Mouse (Mus musculus) brain, embryonic 14.5 days (tissue): Measurements from ENCODE around the gene Bcan. TPM values are rescaled to one million over a fixed set of nuclear protein-coding genes. Genes with fewer than 3 reads are reported as not detected.
A peak's percentile ranks its signal among the peaks of the same experiment; 100 is the strongest.

ENCODE experiments used
- DNase-seq: peaks from one replicate; pipeline ENCODE4 v3.0.0-alpha.2; 2011; ENCODE audit warnings: low read depth
- CTCF ChIP-seq: fragments of 200-500 bp; IDR thresholded peaks from 2 replicates; pipeline ENCODE4 v1.5.1; 2012; ENCODE audit warnings: inconsistent platforms, mild to moderate bottlenecking, moderate library complexity, borderline replicate concordance; ENCODE audit not compliant: insufficient read depth, insufficient read length; ENCODE audit errors: extremely low read depth
- POLR2A ChIP-seq: fragments of 200-500 bp; IDR thresholded peaks from 2 replicates; pipeline ENCODE4 v1.6.1; 2012; ENCODE audit warnings: mild to moderate bottlenecking, inconsistent platforms, borderline replicate concordance; ENCODE audit not compliant: poor library complexity, insufficient read depth, insufficient read length, severe bottlenecking; ENCODE audit errors: extremely low read depth
- polyA plus RNA-seq: library from polyadenylated mRNA; depleted of rRNA; stranded (reverse); fragments of >200 nt; gene quantifications from 2 replicates; pipeline ENCODE4 v1.2.3, GENCODE M21; 2012

Bcan gene
- polyA plus RNA-seq, 1 experiment = 62.0 TPM

DNA sequence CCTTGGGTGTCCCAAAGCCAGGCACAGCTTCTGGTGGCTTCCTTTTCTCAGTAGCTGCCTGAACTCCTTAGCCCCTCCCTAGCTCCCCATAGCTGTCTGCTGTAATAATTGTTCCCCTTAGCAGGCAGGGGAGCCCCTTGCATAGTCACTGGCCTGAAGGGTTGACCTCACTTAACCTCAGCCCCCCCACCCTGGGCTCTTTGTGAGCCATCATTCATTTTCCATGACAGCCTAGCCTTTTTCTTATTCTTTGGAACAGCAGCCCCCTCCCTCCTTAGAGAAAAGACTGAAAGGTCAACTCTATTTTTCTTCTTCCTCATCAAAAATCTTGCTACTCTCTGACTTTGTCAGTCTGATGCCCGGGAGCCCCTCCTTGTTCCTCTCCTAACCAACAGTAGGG is 41.1 kb downstream of the Bcan start:
- no peak for DNase-seq
- TF ChIP-seq CTCF = no peak
- TF ChIP-seq POLR2A = no peak

GRCm38 (mm10) chr3:87958476-87958875 is 41.6 kb downstream of the Bcan start:
- DNase-seq = no peak
- TF ChIP-seq CTCF = no peak
- no peak for TF ChIP-seq POLR2A

DNA sequence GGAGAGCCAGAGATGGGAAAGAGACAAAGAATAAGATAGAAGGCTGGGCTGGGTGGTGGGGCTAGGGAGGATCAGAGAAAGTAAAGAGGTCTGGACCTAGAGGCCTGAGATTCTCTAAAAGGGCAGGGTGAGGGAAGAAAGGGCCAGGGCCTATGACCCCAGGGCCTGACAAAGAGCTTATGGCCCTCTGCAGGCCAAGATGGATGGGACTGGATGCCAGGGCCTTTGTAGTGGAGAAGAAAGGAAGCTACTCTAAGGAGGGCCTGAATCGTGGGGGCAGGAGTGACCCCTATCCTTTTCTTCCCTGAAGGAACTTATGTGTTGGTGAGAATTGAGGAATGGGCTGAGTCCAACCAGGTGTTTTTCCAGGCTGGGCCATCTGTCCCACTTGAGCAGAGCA is 42.0 kb downstream of the Bcan start:
- TF ChIP-seq CTCF (no peak), POLR2A (no peak)
- no peak for DNase-seq

GRCm38 (mm10) chr3:87952440-87952839 is 47.6 kb downstream of the Bcan start:
- peak; percentile 73 for DNase-seq
- TF ChIP-seq CTCF = no peak
- TF ChIP-seq POLR2A = no peak

DNA sequence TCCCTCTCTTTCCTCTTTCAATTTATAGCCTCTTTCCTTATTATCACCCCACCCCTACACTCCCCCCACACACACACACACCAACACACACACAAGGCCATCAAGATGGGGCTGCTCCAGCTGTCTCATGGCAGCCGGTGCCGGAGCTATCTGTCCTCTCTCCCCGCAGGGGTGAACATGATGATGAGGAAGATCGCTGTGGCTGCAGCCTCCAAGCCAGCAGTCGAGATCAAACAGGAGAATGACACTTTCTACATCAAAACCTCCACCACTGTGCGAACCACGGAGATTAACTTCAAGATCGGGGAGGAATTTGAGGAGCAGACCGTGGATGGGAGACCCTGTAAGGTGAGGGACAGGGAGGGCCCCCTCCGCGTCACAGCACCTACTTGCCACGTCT is 48.1 kb downstream of the Bcan start:
- TF ChIP-seq POLR2A (no peak), CTCF (no peak)
- no peak for DNase-seq

GRCm38 (mm10) chr3:87949955-87950515 is 50.0 kb downstream of the Bcan start:
- no peak for DNase-seq
- TF ChIP-seq CTCF (no peak), POLR2A (no peak)

DNA sequence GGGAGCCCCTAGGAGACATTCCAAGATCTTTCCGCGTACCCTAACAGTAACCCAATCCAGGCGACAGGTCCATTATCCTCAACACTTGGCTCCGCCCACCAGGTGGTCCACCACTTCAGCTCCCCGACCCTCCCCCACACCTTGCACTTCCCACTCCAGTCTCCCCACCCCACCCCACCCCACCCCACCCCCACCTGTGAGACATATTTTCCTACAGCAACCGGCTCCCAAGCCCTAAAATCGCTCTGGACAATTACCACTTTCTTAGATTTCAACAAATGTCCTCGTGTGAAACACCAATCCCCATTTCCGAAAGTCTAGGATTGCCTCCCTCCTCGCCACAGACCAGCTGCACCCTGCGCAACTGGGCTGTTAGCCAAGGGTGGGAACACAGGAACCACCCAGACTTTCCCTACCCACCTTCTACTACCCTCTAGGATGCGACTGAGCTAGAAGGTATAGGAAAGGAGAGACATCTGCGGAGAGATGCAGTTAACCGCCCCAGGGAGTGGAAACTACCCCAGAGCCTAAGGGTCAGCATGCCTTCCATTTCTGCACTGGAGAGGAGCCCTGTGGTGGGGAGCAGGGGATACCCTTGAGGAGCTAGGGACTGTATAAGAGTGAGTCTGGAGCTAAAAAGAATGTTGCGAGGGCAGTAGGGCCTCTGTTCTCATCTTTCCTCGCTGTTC is 50.6 kb downstream of the Bcan start:
- TF ChIP-seq POLR2A (no peak), CTCF (no peak)
- DNase-seq = no peak

DNA sequence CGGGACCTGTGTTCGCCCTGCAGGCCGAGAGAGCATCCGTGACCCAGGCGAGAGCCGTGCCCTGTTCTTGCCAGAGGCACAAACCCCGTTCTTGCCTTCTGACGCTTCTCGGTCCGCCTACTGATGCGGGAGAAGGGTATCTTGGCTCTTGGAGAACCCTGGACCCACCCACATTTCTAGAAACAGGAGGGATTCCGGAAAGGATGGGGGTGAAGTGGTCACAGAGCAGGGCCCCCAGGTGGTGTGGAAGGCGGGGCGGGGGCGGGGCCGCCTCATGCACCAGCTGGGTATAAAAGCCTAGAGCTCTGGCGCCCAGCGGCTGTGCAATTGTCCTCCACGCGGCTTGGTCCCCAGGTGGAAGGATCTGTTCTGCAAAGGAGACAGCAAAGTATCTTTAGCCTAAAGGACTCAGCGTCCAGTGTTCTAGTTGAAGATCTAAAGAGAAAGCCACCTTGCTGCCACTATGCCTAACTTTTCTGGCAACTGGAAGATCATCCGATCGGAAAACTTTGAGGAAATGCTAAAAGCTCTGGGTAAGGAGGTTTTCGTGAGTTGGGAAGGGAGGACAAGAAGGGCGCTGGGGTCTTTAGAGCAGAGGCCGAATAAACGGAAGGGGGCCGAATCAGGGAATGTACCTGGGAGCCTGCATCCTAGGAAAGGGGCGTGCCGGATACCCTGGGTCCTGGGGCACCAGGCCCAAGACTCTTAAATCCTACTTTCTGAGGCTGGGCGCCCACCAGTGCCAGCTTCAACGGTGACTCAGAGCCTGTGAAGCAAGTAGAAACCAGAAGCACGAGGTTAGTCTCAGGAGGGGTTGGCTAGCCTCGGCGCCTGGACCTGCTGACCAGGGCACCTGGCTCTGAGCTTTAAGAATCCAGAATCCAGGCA is 51.4 kb downstream of the Bcan start, which contains the start of gene Crabp2:
TSS of gene Crabp2 (plus strand) at position 289 of the 888 bp plus-strand sequence.
- TF ChIP-seq POLR2A = no peak
- TF ChIP-seq CTCF = no peak
- DNase-seq = peak; percentile 45

- no peak for DNase-seq
- TF ChIP-seq POLR2A (no peak), CTCF (no peak)
Measured at GRCm38 (mm10) chr3:87947811-87948199, 52.2 kb downstream of the Bcan start.

DNA sequence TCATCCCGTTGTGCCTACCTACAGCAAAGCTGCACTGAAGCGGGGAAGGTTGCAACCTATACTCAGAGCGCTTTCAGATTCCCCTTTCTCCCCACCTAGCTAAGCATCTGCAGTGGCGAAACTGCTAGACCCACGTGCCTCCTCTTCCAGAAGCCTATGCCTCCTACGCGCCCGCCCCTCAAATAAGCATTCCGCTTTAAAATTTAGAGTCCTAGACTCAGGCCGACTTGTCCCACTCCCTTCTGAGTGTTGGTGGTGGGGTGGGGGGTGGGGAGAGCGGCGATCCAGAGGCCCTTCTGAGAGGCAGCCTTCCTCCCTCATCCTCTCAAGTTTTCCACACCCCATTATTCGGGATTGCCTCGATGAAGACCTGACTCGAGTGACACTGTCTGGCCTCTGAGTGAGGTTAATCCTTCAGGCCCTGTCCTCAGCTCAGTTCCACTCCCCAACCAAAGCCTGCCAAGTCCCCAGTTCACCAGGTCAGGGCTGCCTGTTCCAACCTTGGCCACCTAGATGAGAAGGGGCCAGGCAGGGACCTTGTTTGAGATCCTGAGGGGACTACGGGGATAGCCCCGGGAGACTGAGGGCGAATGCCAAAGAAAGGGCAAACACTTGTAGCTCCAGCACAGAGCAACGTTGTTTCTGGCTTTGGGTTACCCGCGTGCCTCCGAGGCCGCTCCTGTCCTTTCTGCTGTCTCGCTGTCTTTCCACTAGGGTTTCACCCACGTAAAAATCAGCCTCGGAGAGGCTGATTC is 52.8 kb downstream of the Bcan start:
- no peak for TF ChIP-seq CTCF
- peak; percentile 35 for DNase-seq

DNA sequence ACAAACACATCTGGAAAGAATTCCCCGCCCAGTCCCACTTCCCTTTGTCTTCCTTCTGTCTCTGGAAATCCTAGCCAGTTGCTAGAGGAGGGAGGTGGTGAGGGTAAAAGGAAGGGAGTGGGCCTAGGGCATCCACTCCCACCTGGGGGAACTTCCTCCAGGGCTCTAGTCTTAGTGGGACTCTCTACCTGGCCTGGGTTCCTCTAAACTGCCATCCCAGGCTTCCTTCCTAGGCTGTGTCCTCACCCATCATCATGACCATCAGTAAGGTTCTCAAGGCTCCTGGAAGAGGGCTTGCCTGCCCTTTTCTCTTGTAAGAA is 53.5 kb downstream of the Bcan start:
- TF ChIP-seq POLR2A (no peak), CTCF (no peak)
- DNase-seq = no peak
